Mouse (Mus musculus) cerebellum, adult 2 months (tissue): ENCODE results near the gene 1700029P11Rik.

Experiments
- CTCF ChIP-seq: fragments of 200-500 bp; IDR thresholded peaks from 2 replicates; pipeline ENCODE4 v1.5.1; 2011; ENCODE audit warnings: low read depth, mild to moderate bottlenecking, control low read depth, low read length, moderate library complexity, borderline replicate concordance; ENCODE audit not compliant: insufficient read depth
- POLR2A ChIP-seq: fragments of 200-500 bp; IDR thresholded peaks from 2 replicates; pipeline ENCODE4 v1.6.1; 2011; ENCODE audit warnings: low read length, control low read depth, borderline replicate concordance; ENCODE audit not compliant: insufficient read depth

DNA sequence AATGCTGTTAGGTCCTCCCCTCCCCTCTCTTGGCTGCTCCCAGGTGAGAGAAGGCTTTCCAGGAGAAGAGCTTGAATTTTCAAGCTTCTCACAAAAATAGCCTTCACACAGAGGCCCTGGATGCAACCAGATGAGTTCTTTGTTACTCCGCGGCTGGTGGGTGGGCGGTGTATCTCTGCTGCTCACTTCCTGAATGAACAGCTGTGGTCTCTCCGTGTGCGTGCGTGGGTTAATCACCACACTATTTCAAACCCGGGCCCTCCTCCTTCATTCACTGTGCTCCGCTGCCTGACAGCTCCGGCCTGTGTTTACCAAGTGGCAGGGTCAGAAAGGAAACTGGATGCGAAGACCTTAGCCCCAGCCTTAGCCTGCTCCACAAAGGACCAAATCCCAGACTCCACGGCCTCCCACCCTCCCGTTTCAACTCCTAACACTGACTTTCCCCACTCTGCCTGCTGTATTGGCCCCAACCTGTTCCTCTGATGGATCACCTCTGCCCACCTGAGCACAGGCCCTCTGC, 47.3 kb upstream of the 1700029P11Rik start:
- TF ChIP-seq CTCF (no peak), POLR2A (no peak)
